Mouse (Mus musculus) forebrain, embryonic 11.5 days (tissue): ENCODE results near the gene Mier3. TPM values are rescaled to one million over a fixed set of nuclear protein-coding genes. Genes with fewer than 3 reads are reported as not detected.
A peak's percentile ranks its signal among the peaks of the same experiment; 100 is the strongest.
"Not testable (repeated sequence)": the region's sequence is repeated elsewhere in the genome, so short reads cannot be mapped to it uniquely, and the experiment has no call there.

Source experiments
- ATAC-seq: fragments of 200-750 bp; cut with Nextera tagmentation; replicated peaks from 2 replicates; pipeline ENCODE4 v1.8.0; 2017; ENCODE audit warnings: moderate TSS enrichment; ENCODE audit not compliant: low FRiP score
- DNase-seq: peaks from one replicate; pipeline ENCODE4 v3.0.0-alpha.2; 2017; ENCODE audit warnings: low spot score
- H3K27ac ChIP-seq: fragments of 300-500 bp; sonication (generic); 2 replicates; pipeline ENCODE4 v1.5.1; 2014; ENCODE audit warnings: low read depth, low read length
- H3K27me3 ChIP-seq: fragments of 300-500 bp; sonication (generic); 2 replicates; pipeline ENCODE4 v1.6.1; 2014; ENCODE audit warnings: mild to moderate bottlenecking, low read length, mixed read lengths; ENCODE audit not compliant: control insufficient read depth, insufficient read depth
- H3K36me3 ChIP-seq: fragments of 300-500 bp; sonication (generic); 2 replicates; pipeline ENCODE4 v1.6.1; 2014; ENCODE audit warnings: mild to moderate bottlenecking, low read length, moderate library complexity, mixed read lengths; ENCODE audit not compliant: control insufficient read depth, insufficient read depth
- H3K4me1 ChIP-seq: fragments of 300-500 bp; sonication (generic); replicated peaks from 2 replicates; pipeline ENCODE4 v1.6.1; 2014; ENCODE audit warnings: low read length, mixed read lengths; ENCODE audit not compliant: control insufficient read depth, insufficient read depth
- H3K4me2 ChIP-seq: fragments of 300-500 bp; sonication (generic); 2 replicates; pipeline ENCODE4 v1.6.1; 2014; ENCODE audit warnings: low read depth, mild to moderate bottlenecking, low read length, moderate library complexity, mixed read lengths; ENCODE audit not compliant: severe bottlenecking
- H3K4me3 ChIP-seq: fragments of 300-500 bp; sonication (generic); 2 replicates; pipeline ENCODE4 v1.5.1; 2014; ENCODE audit warnings: low read depth, low read length
- H3K9ac ChIP-seq: fragments of 300-500 bp; sonication (generic); 2 replicates; pipeline ENCODE4 v1.6.1; 2014; ENCODE audit warnings: low read length
- H3K9me3 ChIP-seq: fragments of 300-500 bp; sonication (generic); 2 replicates; pipeline ENCODE4 v1.6.1; 2016; ENCODE audit warnings: low read length, mixed read lengths; ENCODE audit not compliant: control insufficient read depth
- WGBS: fragments of 180-500 bp; shearing (Covaris S2); extraction: QIAGEN DNeasy Blood & Tissue Kit; methylation state at CpG from one replicate; pipeline ENCODE4 v1.1.7; 2014; 5-methylcytosine and 5-hydroxymethylcytosine counted together
- polyA plus RNA-seq: library from polyadenylated mRNA; unstranded; fragments of >200 nt; fragmentation: Nextera tagmentation; extraction: Ambion mirVana; gene quantifications from 2 replicates; pipeline ENCODE4 v1.2.1, GENCODE M21; 2014

The Mier3 gene
- polyA plus RNA-seq, 1 experiment from 2014 or later, result 25.3 TPM

GRCm38 (mm10) chr13:111685751-111686462 is 5.1 kb downstream of the Mier3 start:
- peak; percentile 95 for DNase-seq
- ATAC-seq, result peak; percentile 95
- WGBS, result 1% methylated on average over 61 of the region's 86 CpGs
- Histone ChIP-seq H3K27ac (peak overlapping the region; percentile 85), H3K9me3 (no peaks in the 10 kb centered on the region), H3K4me2 (peak overlapping the region; percentile 66), H3K36me3 (no peaks in the 10 kb centered on the region), H3K9ac (peak overlapping the region; percentile 97), H3K27me3 (peaks cover 2% of the 10 kb centered on the region), H3K4me3 (peak overlapping the region; percentile 96), H3K4me1 (no peaks in the 10 kb centered on the region)

GRCm38 (mm10) chr13:111686522-111687284 is 5.9 kb downstream of the Mier3 start:
- peaks cover under 1% of the 10 kb centered on the region; the same call in 1 of the 2 replicates for H3K36me3 ChIP-seq
- H3K27ac ChIP-seq, result peak overlapping the region; percentile 85
- H3K4me1 ChIP-seq, result no peaks in the 10 kb centered on the region
- H3K27me3 ChIP-seq, result peaks cover 2% of the 10 kb centered on the region
- under 1% methylated on average over 45 of the region's 101 CpGs for WGBS
- no peaks in the 10 kb centered on the region for H3K9me3 ChIP-seq
- ATAC-seq (peak; percentile 67), DNase-seq (peak; percentile 80)
- H3K4me2 ChIP-seq, result peak overlapping the region; percentile 80
- peak overlapping the region; percentile 97 for H3K9ac ChIP-seq
- peak overlapping the region; percentile 96 for H3K4me3 ChIP-seq

- Histone ChIP-seq H3K36me3 (peaks cover 4% of the 10 kb centered on the region; the same call in 1 of the 2 replicates), H3K27ac (peak overlapping the region; percentile 85), H3K9ac (peak overlapping the region; percentile 97), H3K27me3 (peaks cover 2% of the 10 kb centered on the region), H3K4me1 (no peaks in the 10 kb centered on the region), H3K9me3 (no peaks in the 10 kb centered on the region), H3K4me2 (peak overlapping the region; percentile 80), H3K4me3 (peak overlapping the region; percentile 96)
- ATAC-seq (peak; percentile 67), DNase-seq (peak; percentile 86)
- WGBS, result 0% methylated on average over 35 of the region's 35 CpGs
These were observed 6.6 kb downstream of the Mier3 start for GRCm38 (mm10) chr13:111687285-111687781.

- Histone ChIP-seq H3K27me3 (no peaks in the 10 kb centered on the region), H3K27ac (no peak overlapping the region), H3K4me1 (no peaks in the 10 kb centered on the region), H3K4me2 (no peak overlapping the region), H3K9me3 (no peaks in the 10 kb centered on the region), H3K36me3 (peaks cover 11% of the 10 kb centered on the region), H3K9ac (no peak overlapping the region), H3K4me3 (no peak overlapping the region)
- DNase-seq, result no peak
- WGBS, result 96% methylated on average over 10 of the region's 10 CpGs
- no peak for ATAC-seq
These were observed 22.6 kb downstream of the Mier3 start for GRCm38 (mm10) chr13:111703396-111703795.

GRCm38 (mm10) chr13:111703952-111704351 is 23.2 kb downstream of the Mier3 start:
- ATAC-seq, result not testable (repeated sequence)
- WGBS, result 91% methylated on average over 4 of the region's 4 CpGs

GRCm38 (mm10) chr13:111710531-111710930 is 29.8 kb downstream of the Mier3 start:
- DNase-seq (no peak), ATAC-seq (no peak)
- Histone ChIP-seq H3K4me3 (no peak overlapping the region), H3K9me3 (no peaks in the 10 kb centered on the region), H3K36me3 (peaks cover 25% of the 10 kb centered on the region), H3K4me1 (no peaks in the 10 kb centered on the region), H3K27ac (no peak overlapping the region), H3K4me2 (no peak overlapping the region), H3K9ac (no peak overlapping the region), H3K27me3 (no peaks in the 10 kb centered on the region)
- WGBS, result 90% methylated on average over 4 of the region's 4 CpGs

More at GRCm38 (mm10) chr13:111703952-111704351, 23.2 kb downstream of the Mier3 start:
- DNase-seq, H3K4me3 ChIP-seq, H3K27ac ChIP-seq, H3K4me1 ChIP-seq, H3K4me2 ChIP-seq, H3K27me3 ChIP-seq, H3K9ac ChIP-seq, H3K9me3 ChIP-seq: not testable (repeated sequence)
- peaks cover 11% of the 10 kb centered on the region for H3K36me3 ChIP-seq

- H3K9ac ChIP-seq, result no peak overlapping the region
- no peak overlapping the region for H3K27ac ChIP-seq
- H3K4me1 ChIP-seq, result peaks cover 2% of the 10 kb centered on the region; the same call in 1 of the 2 replicates
- no peaks in the 10 kb centered on the region for H3K9me3 ChIP-seq
- no peak overlapping the region for H3K4me3 ChIP-seq
- ATAC-seq (no peak), DNase-seq (no peak)
- WGBS, result 72% methylated on average over 9 of the region's 9 CpGs
- no peak overlapping the region for H3K4me2 ChIP-seq
- H3K36me3 ChIP-seq, result no peaks in the 10 kb centered on the region; the same call in 1 of the 2 replicates
- no peaks in the 10 kb centered on the region for H3K27me3 ChIP-seq
These were observed 38.9 kb downstream of the Mier3 start for GRCm38 (mm10) chr13:111719726-111720125.

GRCm38 (mm10) chr13:111724811-111725164 is 44.0 kb downstream of the Mier3 start:
- Histone ChIP-seq H3K4me1 (peaks cover 4% of the 10 kb centered on the region; the same call in 1 of the 2 replicates), H3K4me2 (peak overlapping the region; percentile 82), H3K9me3 (peaks cover 3% of the 10 kb centered on the region; the same call in 1 of the 2 replicates), H3K9ac (peak overlapping the region; percentile 50), H3K27me3 (no peaks in the 10 kb centered on the region), H3K36me3 (no peaks in the 10 kb centered on the region), H3K4me3 (peak overlapping the region; percentile 64), H3K27ac (0 out of 2 replicates have a peak overlapping the region, but pooled peaks have one; percentile 18)
- WGBS, result 0% methylated on average over 18 of the region's 18 CpGs
- DNase-seq (no peak), ATAC-seq (no peak)
